Mouse (Mus musculus) cerebellum, adult 2 months (tissue): ENCODE measurements around the gene Gldc. TPM values are rescaled to one million over a fixed set of nuclear protein-coding genes. Genes with fewer than 3 reads are reported as not detected.

Source experiments
- DNase-seq, 2 experiments: peaks; one replicate each; pipeline ENCODE4 v3.0.0; 2021
- H3K27ac ChIP-seq: fragments of 200-500 bp; 2 replicates; pipeline ENCODE4 v1.5.1; 2012; ENCODE audit warnings: low read length, control low read depth, inconsistent platforms; ENCODE audit not compliant: insufficient read depth
- H3K27me3 ChIP-seq: fragments of 200-500 bp; 2 replicates; pipeline ENCODE4 v1.6.1; 2012; ENCODE audit warnings: inconsistent platforms, mild to moderate bottlenecking, low read length, moderate library complexity; ENCODE audit not compliant: control insufficient read depth, insufficient read depth
- H3K4me1 ChIP-seq: fragments of 200-500 bp; 2 replicates; pipeline ENCODE4 v1.6.1; 2011; ENCODE audit warnings: low read length; ENCODE audit not compliant: control insufficient read depth, insufficient read depth
- H3K4me3 ChIP-seq: fragments of 200-500 bp; replicated peaks from 2 replicates; pipeline ENCODE3; 2011; ENCODE audit warnings: mild to moderate bottlenecking, low read depth, low read length, control low read depth; ENCODE audit not compliant: insufficient read depth
- CTCF ChIP-seq: fragments of 200-500 bp; IDR thresholded peaks from 2 replicates; pipeline ENCODE4 v1.5.1; 2011; ENCODE audit warnings: low read depth, mild to moderate bottlenecking, control low read depth, low read length, moderate library complexity, borderline replicate concordance; ENCODE audit not compliant: insufficient read depth
- POLR2A ChIP-seq: fragments of 200-500 bp; IDR thresholded peaks from 2 replicates; pipeline ENCODE4 v1.6.1; 2011; ENCODE audit warnings: low read length, control low read depth, borderline replicate concordance; ENCODE audit not compliant: insufficient read depth
- WGBS: fragments of 180-500 bp; shearing (Covaris S2); methylation state at CpG from one replicate; pipeline ENCODE4 v1.1.7; 2018; 5-methylcytosine and 5-hydroxymethylcytosine counted together
- polyA plus RNA-seq: library from polyadenylated mRNA; depleted of rRNA; stranded (reverse); fragments of >200 nt; gene quantifications from 2 replicates; pipeline ENCODE4 v1.2.3, GENCODE M21; 2012

The Gldc gene
- polyA plus RNA-seq, 1 experiment: 14.9 TPM

DNA sequence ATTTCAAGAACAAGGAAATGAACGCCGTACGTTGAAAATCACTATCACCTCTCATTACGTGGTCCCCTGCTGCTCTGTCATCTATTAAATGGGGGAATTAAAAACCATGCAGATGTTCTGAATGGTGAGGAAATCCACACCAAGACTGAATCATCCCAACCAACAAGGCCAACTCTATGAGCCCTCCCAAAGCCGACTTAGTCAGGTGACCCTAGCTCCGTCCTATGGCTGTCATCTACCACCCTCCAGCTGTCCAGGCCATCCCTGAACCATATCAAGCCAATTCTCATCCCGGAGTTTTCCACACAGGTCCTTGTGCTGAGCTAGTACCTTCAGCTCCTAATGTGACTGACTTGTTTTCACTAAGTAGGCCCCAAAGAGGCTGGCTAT, 49.6 kb downstream of the Gldc start:
- no peak for TF ChIP-seq CTCF
- TF ChIP-seq POLR2A: no peak
- H3K27me3 ChIP-seq: no peaks in the 10 kb centered on the region
- no peak overlapping the region for H3K27ac ChIP-seq
- 90% methylated on average over 7 of the region's 7 CpGs for WGBS
- DNase-seq: no peak
- H3K4me1 ChIP-seq: no peaks in the 10 kb centered on the region
- no peak overlapping the region for H3K4me3 ChIP-seq

DNA sequence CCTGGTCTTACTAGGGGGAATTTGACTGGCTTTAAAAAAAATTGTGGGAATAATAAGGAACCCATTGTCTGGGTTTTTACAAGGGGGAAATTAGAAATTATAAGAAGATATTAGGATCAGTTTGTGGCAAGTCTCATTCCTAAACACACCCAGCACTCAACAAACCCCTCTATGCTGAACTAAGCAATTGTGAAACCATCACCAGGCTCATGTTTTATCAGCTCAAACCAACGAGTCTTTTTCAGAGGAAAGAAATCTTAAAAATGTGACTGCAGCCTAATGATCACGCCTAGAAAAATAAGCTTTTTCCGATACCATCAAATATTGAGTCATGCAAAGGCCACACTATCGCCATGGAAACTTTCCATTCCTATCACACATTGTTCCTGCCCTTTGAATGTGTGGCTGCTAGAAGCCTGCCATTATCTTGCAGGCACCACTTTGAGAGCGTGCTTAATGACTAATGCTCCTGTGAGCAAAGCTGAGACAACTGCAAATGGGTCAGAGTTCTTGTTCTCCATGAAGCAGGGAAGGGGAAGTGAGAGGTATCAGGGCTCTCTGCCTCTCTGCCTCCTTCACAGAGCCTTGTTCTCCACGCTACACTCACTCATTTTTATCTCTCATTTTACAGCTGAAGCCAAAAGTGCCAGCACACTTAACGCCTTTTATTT, 50.1 kb downstream of the Gldc start:
- no peak overlapping the region for H3K27ac ChIP-seq
- no peaks in the 10 kb centered on the region for H3K4me1 ChIP-seq
- DNase-seq: no peak
- 88% methylated on average over 7 of the region's 7 CpGs for WGBS
- H3K27me3 ChIP-seq: no peaks in the 10 kb centered on the region
- TF ChIP-seq CTCF (no peak), POLR2A (no peak)
- H3K4me3 ChIP-seq: no peak overlapping the region

DNA sequence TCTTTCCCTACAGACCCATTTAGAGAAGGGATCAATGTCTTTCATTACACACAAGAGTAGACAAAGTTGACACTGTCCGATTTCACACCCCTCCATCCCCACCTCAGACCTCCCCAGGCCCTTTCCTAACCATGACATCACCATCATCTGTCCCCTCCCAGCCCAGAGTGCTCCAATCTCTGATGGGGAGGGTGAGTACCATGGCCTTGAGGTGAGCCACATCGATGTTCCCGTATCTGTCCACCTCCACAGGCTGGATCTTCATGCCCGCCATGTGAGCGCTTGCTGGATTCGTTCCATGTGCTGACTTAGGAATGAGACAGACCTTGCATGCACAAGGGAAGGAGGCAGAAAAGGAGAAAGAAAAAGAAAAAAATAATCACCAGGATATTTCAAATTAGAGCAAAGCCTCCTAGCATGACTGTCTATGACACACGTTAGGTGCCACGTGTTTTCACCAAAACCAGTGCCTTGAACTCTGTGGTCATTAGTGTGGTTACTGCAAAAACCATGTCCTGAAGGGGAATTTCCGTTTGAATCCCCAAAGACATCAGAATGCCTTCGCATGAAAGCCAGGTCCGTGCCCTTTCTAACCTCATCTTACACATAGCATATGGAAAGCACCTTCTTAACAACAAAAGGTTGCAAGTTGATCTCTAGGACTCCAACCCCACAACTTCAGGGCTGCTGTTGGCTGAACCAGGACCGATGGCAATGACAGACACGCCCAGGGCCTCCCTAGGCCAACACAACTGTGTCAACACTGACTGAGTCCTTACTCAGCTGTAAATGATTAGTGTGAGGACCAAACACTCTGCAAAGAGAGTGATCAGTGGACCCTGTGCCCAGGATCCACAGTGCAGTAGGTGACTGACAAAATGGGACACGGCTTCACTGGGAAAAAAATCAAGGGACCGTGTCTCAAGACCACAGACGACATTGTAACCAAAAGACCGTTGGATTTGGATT, 56.6 kb downstream of the Gldc start:
- Histone ChIP-seq H3K27me3 (no peaks in the 10 kb centered on the region), H3K4me3 (no peak overlapping the region), H3K27ac (no peak overlapping the region), H3K4me1 (no peaks in the 10 kb centered on the region)
- TF ChIP-seq CTCF (no peak), POLR2A (no peak)
- no peak for DNase-seq
- WGBS: 80% methylated on average over 17 of the region's 17 CpGs

DNA sequence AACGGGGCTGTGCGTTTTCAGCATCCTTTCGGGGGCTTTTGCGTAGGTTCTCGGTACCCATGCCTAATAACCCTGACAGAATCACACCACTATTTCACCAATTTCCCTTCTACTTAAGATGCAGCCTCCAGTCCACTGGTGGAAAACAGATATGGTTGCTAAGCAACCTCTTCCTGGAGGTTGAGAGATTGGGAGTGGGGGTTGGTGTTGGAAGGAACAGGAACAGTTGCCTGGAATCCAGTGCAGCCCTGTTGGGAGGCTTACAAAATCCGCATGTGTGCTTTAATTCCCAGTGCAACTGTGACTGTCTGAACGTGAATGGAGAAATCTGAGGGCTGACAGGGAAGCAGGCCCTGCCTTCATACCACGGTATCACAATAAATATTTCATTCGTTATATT, 57.5 kb downstream of the Gldc start:
- TF ChIP-seq CTCF: no peak
- no peak for TF ChIP-seq POLR2A
- no peaks in the 10 kb centered on the region for H3K4me1 ChIP-seq
- no peak for DNase-seq
- no peaks in the 10 kb centered on the region for H3K27me3 ChIP-seq
- WGBS: 48% methylated on average over 9 of the region's 9 CpGs
- H3K27ac ChIP-seq: no peak overlapping the region
- no peak overlapping the region for H3K4me3 ChIP-seq

DNA sequence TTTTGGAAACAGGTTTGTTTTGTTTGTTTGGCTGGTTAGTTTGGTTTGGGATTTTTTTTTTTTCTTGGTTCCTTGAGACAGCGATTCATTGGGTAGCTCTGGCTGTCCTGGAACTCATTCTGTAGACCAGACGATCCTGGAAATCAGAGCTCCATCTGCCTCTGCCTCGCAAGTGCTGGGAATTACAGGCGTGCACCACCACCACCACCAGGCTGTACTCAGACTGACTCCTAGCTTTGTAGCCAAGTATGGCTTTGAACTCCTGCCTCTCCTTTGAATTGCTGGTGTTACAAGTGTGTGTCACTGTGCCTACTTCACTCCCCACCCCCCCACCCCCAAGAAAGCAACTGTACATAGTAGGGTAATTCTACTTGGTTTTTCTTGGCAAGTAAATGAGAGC, 58.0 kb downstream of the Gldc start:
- no peak for DNase-seq
- WGBS: 47% methylated on average over 4 of the region's 4 CpGs
- H3K27me3 ChIP-seq: no peaks in the 10 kb centered on the region
- H3K4me1 ChIP-seq: no peaks in the 10 kb centered on the region
- no peak overlapping the region for H3K27ac ChIP-seq
- H3K4me3 ChIP-seq: no peak overlapping the region
- TF ChIP-seq POLR2A (no peak), CTCF (no peak)

DNA sequence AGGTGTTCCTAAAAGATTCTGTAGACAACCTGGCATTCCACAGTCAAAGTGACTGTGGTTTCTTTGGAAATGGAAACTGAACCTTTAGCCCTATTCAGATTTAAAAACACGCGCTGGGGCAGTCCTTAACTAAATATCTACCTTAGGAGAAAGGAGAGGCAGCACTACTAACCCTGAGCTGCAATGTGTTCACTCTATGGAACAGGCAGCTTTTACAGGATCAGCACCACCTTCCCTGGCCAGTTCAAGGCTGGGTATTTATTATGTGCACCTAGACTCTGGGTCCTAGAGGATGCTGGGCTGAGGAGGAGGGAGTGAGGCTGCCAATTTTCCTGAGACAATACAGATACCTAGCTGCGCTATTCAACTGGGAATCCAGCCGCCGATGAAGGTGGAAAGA, 59.6 kb downstream of the Gldc start:
- Histone ChIP-seq H3K4me1 (no peaks in the 10 kb centered on the region), H3K4me3 (no peak overlapping the region), H3K27me3 (no peaks in the 10 kb centered on the region), H3K27ac (no peak overlapping the region)
- WGBS: 93% methylated on average over 5 of the region's 5 CpGs
- no peak for DNase-seq
- TF ChIP-seq POLR2A: no peak
- TF ChIP-seq CTCF: no peak

DNA sequence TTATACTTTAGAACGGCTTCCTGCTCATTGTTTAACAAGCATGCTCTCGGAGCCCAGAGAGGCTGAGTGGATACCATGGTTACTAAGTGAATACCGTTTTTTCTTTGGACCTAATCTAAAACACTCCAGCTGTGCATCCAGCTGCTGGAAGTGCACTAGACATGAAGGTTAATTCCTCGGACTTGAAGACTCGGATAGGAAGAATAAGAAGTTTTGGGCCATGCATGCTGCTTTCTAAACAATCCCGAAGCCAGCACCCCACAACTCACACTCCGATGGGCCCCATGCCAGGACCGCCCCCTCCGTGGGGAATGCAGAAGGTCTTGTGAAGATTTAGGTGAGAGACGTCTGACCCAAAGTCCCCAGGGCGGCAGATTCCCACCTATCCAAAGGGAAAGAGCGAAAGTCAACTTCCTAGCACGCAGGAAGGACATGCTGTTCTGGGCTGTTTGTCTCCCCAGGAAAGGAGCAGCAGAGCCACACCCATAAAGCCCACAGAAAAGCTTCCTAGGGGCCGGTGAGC, 60.2 kb downstream of the Gldc start:
- Histone ChIP-seq H3K4me3 (no peak overlapping the region), H3K27ac (no peak overlapping the region), H3K4me1 (no peaks in the 10 kb centered on the region), H3K27me3 (no peaks in the 10 kb centered on the region)
- WGBS: 56% methylated on average over 14 of the region's 14 CpGs
- DNase-seq: no peak
- no peak for TF ChIP-seq POLR2A
- TF ChIP-seq CTCF: no peak
